In the genomic region with DNA sequence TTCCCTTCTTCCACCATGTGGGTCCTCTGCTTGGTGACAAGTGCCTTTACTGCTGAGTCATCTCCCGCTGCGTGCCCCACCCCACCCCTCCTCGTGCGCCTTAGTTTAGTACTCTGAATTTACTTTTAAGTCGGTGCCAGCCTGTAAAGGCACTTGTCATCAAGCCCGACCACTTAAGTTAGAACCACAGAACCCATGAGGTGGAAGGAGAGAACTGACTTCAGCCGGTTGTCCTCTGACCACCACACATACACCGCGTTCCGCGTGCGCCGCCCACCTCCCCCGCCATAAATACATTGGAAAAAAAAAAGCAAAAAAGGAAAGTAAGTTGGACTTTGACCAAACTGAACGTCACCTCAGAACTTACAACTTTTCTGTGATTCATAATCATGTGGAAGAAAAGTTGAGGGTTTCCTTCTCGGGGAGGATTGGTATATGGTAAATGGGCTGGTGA, we compare ENCODE assay signal across 7 mouse cellular contexts. TPM values are rescaled to one million over a fixed set of nuclear protein-coding genes. Genes with fewer than 3 reads are reported as not detected.
DNase-seq lines count a peak whose midpoint lies in the region; ATAC-seq lines count a peak whose summit lies in the region.

No protein-coding gene starts in this region.

- ATAC-seq in intestine, embryonic 16.5 days = peak; percentile 56

- peaks cover 46% of the 10 kb centered on the region for H3K4me1 ChIP-seq in erythroblast, embryonic 14.5 days (ENCODE audit: control insufficient read depth)
- H3K4me1 ChIP-seq in intestine, embryonic 16.5 days (ENCODE audit: control insufficient read depth, insufficient read depth, low read length) = peaks cover 10% of the 10 kb centered on the region
- peaks cover 22% of the 10 kb centered on the region for H3K4me1 ChIP-seq in midbrain, embryonic 10.5 days

- no peaks in the 10 kb centered on the region for H3K27me3 ChIP-seq in erythroblast, embryonic 14.5 days (ENCODE audit: control insufficient read depth)
- no peaks in the 10 kb centered on the region for H3K27me3 ChIP-seq in intestine, embryonic 16.5 days (replicated peaks; ENCODE audit: control insufficient read depth, insufficient read depth, low read length)
- peaks cover 17% of the 10 kb centered on the region for H3K27me3 ChIP-seq in midbrain, embryonic 10.5 days (ENCODE audit: low read depth, poor library complexity, severe bottlenecking)

- H3K27ac ChIP-seq in intestine, embryonic 16.5 days (ENCODE audit: low read length) = peak overlapping the region; percentile 87
- H3K27ac ChIP-seq in midbrain, embryonic 10.5 days (replicated peaks) = no peak overlapping the region

- H3K9me3 ChIP-seq in erythroblast, embryonic 14.5 days (ENCODE audit: control insufficient read depth, low read length) = no peaks in the 10 kb centered on the region
- H3K9me3 ChIP-seq in intestine, embryonic 16.5 days (ENCODE audit: control insufficient read depth, low read length) = no peaks in the 10 kb centered on the region
- H3K9me3 ChIP-seq in midbrain, embryonic 10.5 days (replicated peaks) = no peaks in the 10 kb centered on the region

- 17% methylated on average over 16 of the region's 16 CpGs for WGBS in intestine, embryonic 16.5 days
- WGBS in midbrain, embryonic 10.5 days = 34% methylated on average over 16 of the region's 16 CpGs

- H3K36me3 ChIP-seq in erythroblast, embryonic 14.5 days (ENCODE audit: control insufficient read depth) = peaks cover 2% of the 10 kb centered on the region; the same call in 1 of the 2 replicates
- peaks cover 3% of the 10 kb centered on the region; the same call in 1 of the 2 replicates for H3K36me3 ChIP-seq in intestine, embryonic 16.5 days (ENCODE audit: control insufficient read depth, insufficient read depth, low read length)
- H3K36me3 ChIP-seq in midbrain, embryonic 10.5 days = peaks cover 52% of the 10 kb centered on the region

- peak overlapping the region; percentile 77 for H3K9ac ChIP-seq in intestine, embryonic 16.5 days (ENCODE audit: low read depth, low read length)

- peak; percentile 80 for DNase-seq in A20 (ENCODE audit: low read depth, low spot score)
- DNase-seq in CD8-positive naive resting alpha-beta T cell, adult 2 months (ENCODE audit: low read depth in 2 of 2, low spot score in 2 of 2) = peak; percentile 16 to 34
- DNase-seq in midbrain, embryonic 10.5 days (ENCODE audit: low spot score) = no peak
- no peak for DNase-seq in embryo, embryonic 9.5 days (ENCODE audit: extremely low spot score)
- DNase-seq in urinary bladder, postnatal 36 days (ENCODE audit: low spot score in 2 of 2) = no peak

- peak overlapping the region; percentile 84 for H3K4me3 ChIP-seq in erythroblast, embryonic 14.5 days (replicated peaks)
- H3K4me3 ChIP-seq in intestine, embryonic 16.5 days (ENCODE audit: low read length) = peak overlapping the region; percentile 67
- H3K4me3 ChIP-seq in midbrain, embryonic 10.5 days = peak overlapping the region; percentile 56

- peak overlapping the region; percentile 98 for H3K4me2 ChIP-seq in intestine, embryonic 16.5 days (ENCODE audit: low read depth, low read length)

RNA-seq across cellular contexts. Expression of gene Lrrc8d, which starts 31.4 kb away (rescaled TPM):
- polyA plus RNA-seq in erythroblast, embryonic 14.5 days (2012) = 0.09 and 0.10 TPM in 2 replicates
- polyA plus RNA-seq in intestine, embryonic 16.5 days (2015; fragmentation: Nextera tagmentation; extraction: Ambion mirVana) = 8.9 and 10.9 TPM in 2 replicates
- 20.7 and 24.1 TPM in 2 replicates for polyA plus RNA-seq in midbrain, embryonic 10.5 days (2016; fragmentation: Nextera tagmentation; extraction: Ambion mirVana)

Comparison
In these comparisons a context has a peak if more than half of its experiments do, and no peak if none do; other contexts are left out.
1. DNase-seq: peak in A20 (single experiment) and CD8-positive naive resting alpha-beta T cell, adult 2 months (2 of 2); none in midbrain, embryonic 10.5 days (single experiment), embryo, embryonic 9.5 days (single experiment) and urinary bladder, postnatal 36 days (0 of 2).
2. Peak in every context shown above with its lines, with median percentiles within 50 percentile points of each other: H3K4me3 ChIP-seq.